Mouse (Mus musculus) thymus, adult 2 months (tissue): ENCODE results near the gene Dnajc10.

ENCODE experiments used
- CTCF ChIP-seq: fragments of 200-500 bp; IDR thresholded peaks from 2 replicates; pipeline ENCODE4 v1.5.1; 2012; ENCODE audit warnings: mild to moderate bottlenecking, control low read depth, low read length, moderate library complexity, borderline replicate concordance; ENCODE audit not compliant: control insufficient read depth, poor library complexity, insufficient read depth; ENCODE audit errors: extremely low read depth
- POLR2A ChIP-seq: fragments of 200-500 bp; IDR thresholded peaks from 2 replicates; pipeline ENCODE4 v1.6.1; 2012; ENCODE audit warnings: mild to moderate bottlenecking, low read length, control low read depth, moderate library complexity; ENCODE audit not compliant: control insufficient read depth, poor library complexity, insufficient read depth; ENCODE audit errors: extremely low read depth

DNA sequence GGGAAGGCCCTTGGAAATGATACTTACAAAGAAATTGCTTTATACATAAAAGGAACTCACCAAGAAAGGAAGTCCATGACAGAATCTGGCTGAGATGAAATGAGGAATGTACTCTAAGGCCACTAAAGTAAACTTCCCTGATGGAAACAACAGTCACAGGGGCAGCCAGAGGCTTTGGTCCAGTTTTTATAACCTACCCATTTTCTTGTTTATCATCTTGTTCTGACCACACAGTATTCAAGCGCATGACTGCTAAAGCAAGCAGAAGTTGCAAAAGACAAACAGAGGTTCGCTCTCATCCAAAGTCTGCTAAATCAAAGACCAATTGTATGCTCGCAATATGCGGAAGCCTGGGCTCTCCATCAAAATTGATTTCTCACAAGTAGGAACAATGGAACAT is 14.5 kb upstream of the Dnajc10 start:
- no peak for TF ChIP-seq CTCF
- no peak for TF ChIP-seq POLR2A
